23 mouse cellular contexts compared by ENCODE assay signal in the genomic region with DNA sequence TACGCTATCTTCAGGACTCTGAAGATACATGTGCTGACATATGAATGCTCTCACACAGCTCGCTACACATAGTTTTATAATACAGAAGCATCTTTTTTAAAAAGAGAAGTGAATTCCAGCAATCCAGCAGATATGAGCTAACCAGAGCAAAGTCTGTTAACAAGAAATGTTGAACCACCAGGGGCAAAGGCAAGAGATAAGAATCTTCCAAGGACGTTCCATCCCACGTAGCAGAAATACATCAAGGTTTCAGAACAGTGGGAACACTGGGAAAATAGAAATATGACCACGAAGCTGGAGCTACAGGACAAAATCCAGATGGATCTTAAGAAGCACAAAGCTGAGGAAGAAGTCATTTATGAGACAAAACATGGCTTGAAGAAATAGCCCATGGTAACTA. TPM values are rescaled to one million over a fixed set of nuclear protein-coding genes. Genes with fewer than 3 reads are reported as not detected.
DNase-seq lines count a peak whose midpoint lies in the region; ATAC-seq and TF ChIP-seq lines count a peak whose summit lies in the region.
"Had no signal": no experiment of that assay in that cellular context is flagged by ENCODE, and none has a peak within 500 bp of the region (broad histone marks: within the 10 kb centered on the region; RNA-seq: fewer than 3 reads in every experiment).

No protein-coding gene starts in this region.

- H3K79me2 ChIP-seq in liver, adult 2 months (ENCODE audit: control insufficient read depth, insufficient read depth, low read length), result peaks cover 4% of the 10 kb centered on the region; the same call in 1 of the 2 replicates
- peaks cover under 1% of the 10 kb centered on the region; the same call in 1 of the 2 replicates for H3K79me2 ChIP-seq in MEL (ENCODE audit: control insufficient read depth, insufficient read depth, low read length, poor library complexity)

- no peak overlapping the region for H3K4me2 ChIP-seq in liver, embryonic 12.5 days
- no peak overlapping the region for H3K4me2 ChIP-seq in liver, postnatal 0 days (ENCODE audit: low read depth, low read length)
- no peak overlapping the region for H3K4me2 ChIP-seq in midbrain, embryonic 16.5 days (ENCODE audit: low read length)

- peaks cover 4% of the 10 kb centered on the region; the same call in 1 of the 2 replicates for H3K36me3 ChIP-seq in liver, adult 2 months (ENCODE audit: control insufficient read depth, insufficient read depth, low read length)
- H3K36me3 ChIP-seq in liver, embryonic 12.5 days, result no peaks in the 10 kb centered on the region
- no peaks in the 10 kb centered on the region for H3K36me3 ChIP-seq in liver, postnatal 0 days (replicated peaks; ENCODE audit: insufficient read depth, low read length)
- peaks cover 0 to 10% of the 10 kb centered on the region in 2 experiments; a peak in 2 of 4 replicates for H3K36me3 ChIP-seq in MEL (ENCODE audit: control insufficient read depth in 1 of 2, insufficient read depth in 2 of 2, low read length in 2 of 2)
- H3K36me3 ChIP-seq in midbrain, embryonic 16.5 days (ENCODE audit: control insufficient read depth, insufficient read depth, low read length), result no peaks in the 10 kb centered on the region
- H3K36me3 ChIP-seq: G1E had no signal

- peaks cover 14% of the 10 kb centered on the region; the same call in 1 of the 2 replicates for H3K4me1 ChIP-seq in liver, adult 2 months (ENCODE audit: control insufficient read depth, insufficient read depth, low read length)
- H3K4me1 ChIP-seq in liver, embryonic 12.5 days, result peaks cover 4% of the 10 kb centered on the region; the same call in 1 of the 2 replicates
- H3K4me1 ChIP-seq in liver, postnatal 0 days (ENCODE audit: insufficient read depth), result peaks cover 7% of the 10 kb centered on the region; the same call in 1 of the 2 replicates
- peaks cover 2 to 14% of the 10 kb centered on the region in 2 experiments for H3K4me1 ChIP-seq in MEL (ENCODE audit: control insufficient read depth in 1 of 2, insufficient read depth in 2 of 2, low read length in 2 of 2)
- H3K4me1 ChIP-seq in midbrain, embryonic 16.5 days (ENCODE audit: control insufficient read depth, insufficient read depth, low read length), result no peaks in the 10 kb centered on the region

- H3K9me3 ChIP-seq in liver, embryonic 12.5 days (replicated peaks), result no peaks in the 10 kb centered on the region
- no peaks in the 10 kb centered on the region for H3K9me3 ChIP-seq in liver, postnatal 0 days (ENCODE audit: low read length)
- no peaks in the 10 kb centered on the region for H3K9me3 ChIP-seq in MEL (replicated peaks; ENCODE audit: insufficient read depth, low read length)
- H3K9me3 ChIP-seq in midbrain, embryonic 16.5 days (replicated peaks; ENCODE audit: control insufficient read depth, low read length, poor library complexity, severe bottlenecking), result no peaks in the 10 kb centered on the region
- H3K9me3 ChIP-seq: G1E had no signal

- no peak overlapping the region for H3K9ac ChIP-seq in liver, adult 2 months (ENCODE audit: low read depth, low read length)
- no peak overlapping the region for H3K9ac ChIP-seq in liver, embryonic 12.5 days
- H3K9ac ChIP-seq in liver, postnatal 0 days (replicated peaks), result no peak overlapping the region
- no peak overlapping the region for H3K9ac ChIP-seq in MEL (ENCODE audit: control insufficient read depth, low read depth, low read length, poor library complexity, severe bottlenecking)
- H3K9ac ChIP-seq in midbrain, embryonic 16.5 days (ENCODE audit: low read depth, low read length), result no peak overlapping the region

- no peak for TF ChIP-seq CTCF in liver, adult 2 months (IDR thresholded peaks at IDR 0.05; ENCODE audit: low read depth, low read length)
- no peak for TF ChIP-seq CTCF in liver, postnatal 0 days (IDR thresholded peaks at IDR 0.05; ENCODE audit: low read depth)
- no peak for TF ChIP-seq CTCF in MEL (IDR thresholded peaks at IDR 0.05 in 2 of 3, conservative IDR thresholded peaks at IDR 0.05 in 1 of 3; ENCODE audit: control insufficient read depth in 1 of 3, insufficient read depth in 1 of 3, low read depth in 2 of 3, low read length in 3 of 3, poor library complexity in 1 of 3, severe bottlenecking in 1 of 3)

- H3K4me3 ChIP-seq in liver, adult 2 months (ENCODE audit: insufficient read depth, low read depth, low read length), result no peak overlapping the region
- H3K4me3 ChIP-seq in liver, embryonic 12.5 days, result no peak overlapping the region
- H3K4me3 ChIP-seq in liver, postnatal 0 days (ENCODE audit: low read depth, low read length), result no peak overlapping the region
- H3K4me3 ChIP-seq in MEL (ENCODE audit: control insufficient read depth in 1 of 2, insufficient read depth in 1 of 2, low read depth in 2 of 2, low read length in 2 of 2), result no peak overlapping the region
- H3K4me3 ChIP-seq in midbrain, embryonic 16.5 days (ENCODE audit: low read depth, low read length), result no peak overlapping the region

- H3K27ac ChIP-seq in liver, adult 2 months (replicated peaks; ENCODE audit: insufficient read depth, low read depth, low read length), result peak overlapping the region; percentile 87
- H3K27ac ChIP-seq in liver, embryonic 12.5 days, result no peak overlapping the region
- H3K27ac ChIP-seq in liver, postnatal 0 days (ENCODE audit: low read depth), result 0 out of 2 replicates have a peak overlapping the region, but pooled peaks have one; percentile 19
- no peak overlapping the region for H3K27ac ChIP-seq in MEL (ENCODE audit: control insufficient read depth, low read depth, low read length)
- no peak overlapping the region for H3K27ac ChIP-seq in midbrain, embryonic 16.5 days (ENCODE audit: low read length)

- 40% methylated on average over 5 of the region's 5 CpGs for WGBS in liver, adult 2 months
- 59% methylated on average over 5 of the region's 5 CpGs for WGBS in liver, embryonic 12.5 days (ENCODE audit: insufficient replicate concordance)
- 64% methylated on average over 5 of the region's 5 CpGs for WGBS in liver, postnatal 0 days (ENCODE audit: insufficient replicate concordance)
- WGBS in midbrain, embryonic 16.5 days, result 88% methylated on average over 5 of the region's 5 CpGs

- TF ChIP-seq POLR2A in liver, adult 2 months (IDR thresholded peaks at IDR 0.05; ENCODE audit: extremely low read depth, insufficient read depth, low read length), result no peak
- TF ChIP-seq POLR2A in MEL (IDR thresholded peaks at IDR 0.05; ENCODE audit: control insufficient read depth in 1 of 2, insufficient read depth in 1 of 2, low read depth in 1 of 2, low read length in 2 of 2, poor library complexity in 1 of 2), result no peak

- no peaks in the 10 kb centered on the region for H3K27me3 ChIP-seq in liver, adult 2 months (ENCODE audit: control insufficient read depth, insufficient read depth, low read length)
- H3K27me3 ChIP-seq in liver, embryonic 12.5 days (replicated peaks), result no peaks in the 10 kb centered on the region
- no peaks in the 10 kb centered on the region for H3K27me3 ChIP-seq in liver, postnatal 0 days (ENCODE audit: insufficient read depth, low read length)
- H3K27me3 ChIP-seq in MEL (ENCODE audit: control insufficient read depth in 1 of 2, insufficient read depth in 2 of 2, low read length in 2 of 2), result no peaks in the 10 kb centered on the region
- no peaks in the 10 kb centered on the region for H3K27me3 ChIP-seq in midbrain, embryonic 16.5 days (ENCODE audit: control insufficient read depth, insufficient read depth, low read depth, low read length)
- H3K27me3 ChIP-seq: CH12.LX had no signal

- peak; percentile 70 for DNase-seq in liver, adult 2 months (ENCODE audit: extremely low read depth, low read depth, low spot score)
- DNase-seq in liver, postnatal 0 days, result no peak
- DNase-seq in liver (no peak), MEL (ENCODE audit: low read depth, low spot score) (no peak)
- DNase-seq: adrenal gland, adult 2 months; adrenal gland, adult 8-10 months; adrenal gland, postnatal 10 days; adrenal gland, postnatal 14 days; adrenal gland, postnatal 25 days; adrenal gland, postnatal 36 days; B cell, adult 2 months; cerebellum, adult 11 months; cerebellum, adult 11-12 months; cerebellum, adult 18-20 months; cerebellum, adult 2 months had no signal

- no peak for TF ChIP-seq EP300 in liver, postnatal 0 days (IDR thresholded peaks at IDR 0.05; ENCODE audit: low read depth)
- no peak for TF ChIP-seq EP300 in MEL (IDR thresholded peaks at IDR 0.05; ENCODE audit: low read depth in 1 of 2, low read length in 2 of 2)

- ATAC-seq in liver, embryonic 12.5 days, result no peak
- no peak for ATAC-seq in liver, postnatal 0 days
- no peak for ATAC-seq in midbrain, embryonic 16.5 days
- ATAC-seq: activated CD4-positive, CD25-positive, alpha-beta regulatory T cell, adult 4 months; CD4-positive, CD25-positive, alpha-beta regulatory T cell, adult 4 months; Patski had no signal

- TF ChIP-seq RAD21 in MEL (IDR thresholded peaks at IDR 0.05; ENCODE audit: low read depth, low read length), result no peak

TF ChIP-seq in MEL, 35 proteins besides CTCF, POLR2A, EP300 and RAD21 (continues in another document):
- TF ChIP-seq HCFC1 (IDR thresholded peaks at IDR 0.05; ENCODE audit: low read depth, low read length), result no peak
- no peak for TF ChIP-seq E2F4 (IDR thresholded peaks at IDR 0.05; ENCODE audit: borderline replicate concordance, low read depth, low read length)
- no peak for TF ChIP-seq NRF1 (IDR thresholded peaks at IDR 0.05; ENCODE audit: insufficient read depth, low read depth, low read length, poor library complexity, severe bottlenecking)
- TF ChIP-seq GATA1 (IDR thresholded peaks at IDR 0.05; ENCODE audit: low read depth, low read length), result 0 out of 2 replicates have a peak, but pooled peaks have one; percentile 21
- no peak for TF ChIP-seq KAT2A (conservative IDR thresholded peaks at IDR 0.05; ENCODE audit: low read depth, low read length)

RNA-seq across cellular contexts. Expression of a gene that starts 4.9 kb away (rescaled TPM):
- 162 and 208 TPM in 2 replicates for total RNA-seq in liver, adult 2 months (2014; rRNA removed)
- 58.5 and 67.7 TPM in 2 replicates for polyA plus RNA-seq in liver, adult 2 months (2012; rRNA removed)
- polyA plus RNA-seq in liver, embryonic 12.5 days (2016; fragmentation: Nextera tagmentation; extraction: Ambion mirVana), result 80.2 and 87.8 TPM in 2 replicates
- 93.3 and 103 TPM in 2 replicates for polyA plus RNA-seq in liver, postnatal 0 days (2015; fragmentation: Nextera tagmentation; extraction: Ambion mirVana)
- total RNA-seq in MEL (2012; rRNA removed), result 159 and 199 TPM in 2 replicates
- polyA plus RNA-seq in MEL (2012; ENCODE audit: insufficient read depth in 1 of 2, insufficient read length in 2 of 2, low read depth in 1 of 2, low replicate concordance in 2 of 2, missing spikeins in 1 of 2), result 100 to 1,000 TPM in 1 of 2 experiments, not detected in 1; 186 TPM
- 88.9 and 91.9 TPM in 2 replicates for polyA plus RNA-seq in midbrain, embryonic 16.5 days (2015; fragmentation: Nextera tagmentation; extraction: Ambion mirVana)

RNA-seq across cellular contexts. Expression of a gene that starts 10.2 kb away (rescaled TPM):
- 210 and 319 TPM in 2 replicates for total RNA-seq in liver, adult 2 months (2014; rRNA removed)
- 64.7 and 69.1 TPM in 2 replicates for polyA plus RNA-seq in liver, adult 2 months (2012; rRNA removed)
- 2.9 and 3.2 TPM in 2 replicates for polyA plus RNA-seq in liver, embryonic 12.5 days (2016; fragmentation: Nextera tagmentation; extraction: Ambion mirVana)
- 26.5 and 28.5 TPM in 2 replicates for polyA plus RNA-seq in liver, postnatal 0 days (2015; fragmentation: Nextera tagmentation; extraction: Ambion mirVana)
- 0.27 and 0.69 TPM in 2 replicates for total RNA-seq in MEL (2012; rRNA removed)
- 1 to 10 TPM in 1 of 2 experiments, not detected in 1; 1.6 TPM for polyA plus RNA-seq in MEL (2012; ENCODE audit: insufficient read depth in 1 of 2, insufficient read length in 2 of 2, low read depth in 1 of 2, low replicate concordance in 2 of 2, missing spikeins in 1 of 2)
- polyA plus RNA-seq in midbrain, embryonic 16.5 days (2015; fragmentation: Nextera tagmentation; extraction: Ambion mirVana), result 0.11 TPM in 1 of 2 replicates, not detected in the other
- total RNA-seq: ES-E14, G1E had no signal
- polyA plus RNA-seq: G1E had no signal

Comparison
In these comparisons a context has a peak if more than half of its experiments do, and no peak if none do; other contexts are left out.
1. H3K27ac ChIP-seq: peak in liver, adult 2 months (single experiment) and liver, postnatal 0 days (single experiment); none in liver, embryonic 12.5 days (single experiment), MEL (single experiment) and midbrain, embryonic 16.5 days (single experiment).